Mouse (Mus musculus): ENCODE results near the gene Psme3. TPM values are rescaled to one million over a fixed set of nuclear protein-coding genes. Genes with fewer than 3 reads are reported as not detected.

The Psme3 gene
- polyA plus RNA-seq, 1 experiment = 48.8 TPM

DNA sequence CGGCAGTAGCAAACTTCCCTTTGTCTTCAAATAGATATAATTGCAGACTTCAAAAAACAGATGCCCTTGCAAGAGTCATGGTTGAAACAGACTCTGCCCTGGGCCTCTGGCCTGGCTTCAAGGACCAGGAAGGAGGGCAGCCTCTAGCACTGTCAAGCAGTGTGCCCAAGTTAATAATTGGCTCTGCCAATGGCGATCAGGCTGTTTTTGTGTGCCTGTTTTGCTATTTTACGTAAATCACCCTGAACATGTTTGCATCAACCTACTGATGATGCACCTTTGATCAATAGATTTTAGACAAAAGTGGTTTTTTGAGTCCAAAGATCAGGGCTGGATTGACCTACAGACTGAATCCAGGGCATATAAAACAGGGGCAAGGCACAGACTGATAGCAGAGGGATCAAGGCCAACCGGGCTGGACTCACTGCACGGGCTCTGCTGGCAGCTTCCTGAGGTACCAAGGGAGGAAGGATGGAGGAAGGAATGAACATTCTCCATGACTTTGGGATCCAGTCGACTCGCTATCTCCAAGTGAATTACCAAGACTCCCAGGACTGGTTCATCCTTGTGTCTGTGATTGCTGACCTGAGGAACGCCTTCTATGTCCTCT, 51.4 kb downstream of the Psme3 start, which contains the start of gene G6pc:
TSS of gene G6pc (plus strand) at position 236 of the 610 bp plus-strand sequence.
- TF ChIP-seq CTCF (IDR thresholded peaks at IDR 0.05; ENCODE audit: low read depth, low read length) (no peak), POLR2A (IDR thresholded peaks at IDR 0.05; ENCODE audit: borderline replicate concordance, low read depth, low read length) (no peak)
- no peak within 1 kb of the TSS for H3K4me3 ChIP-seq (ENCODE audit: insufficient read depth, low read length)
- no peaks in the 10 kb centered on the region for H3K4me1 ChIP-seq (ENCODE audit: control insufficient read depth, insufficient read depth, low read length)
- no peak within 1 kb of the TSS for H3K27ac ChIP-seq (ENCODE audit: insufficient read depth, low read depth, low read length)

DNA sequence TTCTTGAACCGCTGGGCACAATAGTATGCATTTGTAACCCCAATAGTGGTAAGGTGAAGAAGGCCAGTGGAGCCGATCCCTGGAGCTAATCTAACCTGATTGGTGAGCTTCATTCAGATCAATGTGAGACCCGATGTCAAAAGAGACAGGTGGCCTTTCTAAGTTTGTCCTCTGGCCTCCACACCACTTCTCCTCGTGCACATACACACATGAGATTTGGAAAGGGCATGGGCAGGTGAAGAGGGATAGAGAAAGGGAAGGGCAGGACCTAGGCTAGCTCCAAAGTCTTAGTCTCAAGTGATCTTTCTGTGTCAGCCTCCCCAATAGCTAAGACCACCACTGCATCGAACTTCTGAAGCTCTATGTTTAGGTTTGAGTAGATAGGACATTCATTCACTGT, 54.1 kb downstream of the Psme3 start:
- H3K4me3 ChIP-seq (ENCODE audit: insufficient read depth, low read length) = no peak overlapping the region
- no peak for TF ChIP-seq POLR2A (IDR thresholded peaks at IDR 0.05; ENCODE audit: borderline replicate concordance, low read depth, low read length)
- no peak for TF ChIP-seq CTCF (IDR thresholded peaks at IDR 0.05; ENCODE audit: low read depth, low read length)
- no peaks in the 10 kb centered on the region for H3K4me1 ChIP-seq (ENCODE audit: control insufficient read depth, insufficient read depth, low read length)
- H3K27ac ChIP-seq (ENCODE audit: insufficient read depth, low read depth, low read length) = no peak overlapping the region

Other genes starting within 250 kb of the Psme3 start
- gene Naglu, start 246.2 kb upstream of the Psme3 start, polyA plus RNA-seq (2012; ENCODE audit: insufficient read depth, insufficient read length, missing spikeins) = 59.5 and 64.3 TPM in 2 replicates
- gene Hsd17b1, start 237.8 kb upstream of the Psme3 start, polyA plus RNA-seq (2012; ENCODE audit: insufficient read depth, insufficient read length, missing spikeins) = 0.60 TPM in 1 of 2 replicates, not detected in the other
- gene Coasy, start 233.6 kb upstream of the Psme3 start, polyA plus RNA-seq (2012; ENCODE audit: insufficient read depth, insufficient read length, missing spikeins) = 16.5 and 19.6 TPM in 2 replicates
- 53.8 and 67.3 TPM in 2 replicates for gene Mlx, start 228.9 kb upstream of the Psme3 start, polyA plus RNA-seq (2012; ENCODE audit: insufficient read depth, insufficient read length, missing spikeins)
- 4.1 and 4.8 TPM in 2 replicates for gene Psmc3ip, start 220.8 kb upstream of the Psme3 start, polyA plus RNA-seq (2012; ENCODE audit: insufficient read depth, insufficient read length, missing spikeins)
- 52.2 and 62.4 TPM in 2 replicates for gene Retreg3, start 196.3 kb upstream of the Psme3 start, polyA plus RNA-seq (2012; ENCODE audit: insufficient read depth, insufficient read length, missing spikeins)
- 13.3 and 18.6 TPM in 2 replicates for gene Tubg1, start 196.3 kb upstream of the Psme3 start, polyA plus RNA-seq (2012; ENCODE audit: insufficient read depth, insufficient read length, missing spikeins)
- not detected in 2 replicates for gene Tubg2, start 160.3 kb upstream of the Psme3 start, polyA plus RNA-seq (2012; ENCODE audit: insufficient read depth, insufficient read length, missing spikeins)
- 2.5 and 3.2 TPM in 2 replicates for gene Cntnap1, start 145.7 kb upstream of the Psme3 start, polyA plus RNA-seq (2012; ENCODE audit: insufficient read depth, insufficient read length, missing spikeins)
- gene Plekhh3, start 144.9 kb upstream of the Psme3 start, polyA plus RNA-seq (2012; ENCODE audit: insufficient read depth, insufficient read length, missing spikeins) = 4.3 and 6.4 TPM in 2 replicates
- not detected in 2 replicates for gene Ccr10, start 140.8 kb upstream of the Psme3 start, polyA plus RNA-seq (2012; ENCODE audit: insufficient read depth, insufficient read length, missing spikeins)
- 48.6 and 52.5 TPM in 2 replicates for gene Ezh1, start 89.8 kb upstream of the Psme3 start, polyA plus RNA-seq (2012; ENCODE audit: insufficient read depth, insufficient read length, missing spikeins)
- not detected in 2 replicates for gene Ramp2, start 70.2 kb upstream of the Psme3 start, polyA plus RNA-seq (2012; ENCODE audit: insufficient read depth, insufficient read length, missing spikeins)
- 111 and 114 TPM in 2 replicates for gene Vps25, start 62.5 kb upstream of the Psme3 start, polyA plus RNA-seq (2012; ENCODE audit: insufficient read depth, insufficient read length, missing spikeins)
- not detected in 2 replicates for gene Wnk4, start 55.6 kb upstream of the Psme3 start, polyA plus RNA-seq (2012; ENCODE audit: insufficient read depth, insufficient read length, missing spikeins)
- 1.0 and 1.6 TPM in 2 replicates for gene Cntd1, start 37.2 kb upstream of the Psme3 start, polyA plus RNA-seq (2012; ENCODE audit: insufficient read depth, insufficient read length, missing spikeins)
- 60.1 and 63.3 TPM in 2 replicates for gene Coa3, start 37.1 kb upstream of the Psme3 start, polyA plus RNA-seq (2012; ENCODE audit: insufficient read depth, insufficient read length, missing spikeins)
- 78.3 and 80.1 TPM in 2 replicates for gene Becn1, start 13.9 kb upstream of the Psme3 start, polyA plus RNA-seq (2012; ENCODE audit: insufficient read depth, insufficient read length, missing spikeins)
- 1.1 and 1.3 TPM in 2 replicates for gene Aoc2, start 8.8 kb downstream of the Psme3 start, polyA plus RNA-seq (2012; ENCODE audit: insufficient read depth, insufficient read length, missing spikeins)
- 0.20 TPM in 1 of 2 replicates, not detected in the other for gene Aoc3, start 14.4 kb downstream of the Psme3 start, polyA plus RNA-seq (2012; ENCODE audit: insufficient read depth, insufficient read length, missing spikeins)
- gene G6pc, start 51.3 kb downstream of the Psme3 start, polyA plus RNA-seq (2012; ENCODE audit: insufficient read depth, insufficient read length, missing spikeins) = not detected in 2 replicates
- gene Aarsd1, start 101.4 kb downstream of the Psme3 start, polyA plus RNA-seq (2012; ENCODE audit: insufficient read depth, insufficient read length, missing spikeins) = 15.4 and 17.8 TPM in 2 replicates
- 3.9 and 5.3 TPM in 2 replicates for gene Gm27029, start 108.6 kb downstream of the Psme3 start, polyA plus RNA-seq (2012; ENCODE audit: insufficient read depth, insufficient read length, missing spikeins)
- gene Rundc1, start 108.9 kb downstream of the Psme3 start, polyA plus RNA-seq (2012; ENCODE audit: insufficient read depth, insufficient read length, missing spikeins) = 11.4 and 12.0 TPM in 2 replicates
- 4.5 and 4.7 TPM in 2 replicates for gene Ptges3l, start 109.1 kb downstream of the Psme3 start, polyA plus RNA-seq (2012; ENCODE audit: insufficient read depth, insufficient read length, missing spikeins)
- gene Rpl27, start 126.1 kb downstream of the Psme3 start, polyA plus RNA-seq (2012; ENCODE audit: insufficient read depth, insufficient read length, missing spikeins) = 519 and 718 TPM in 2 replicates
- gene Ifi35, start 132.2 kb downstream of the Psme3 start, polyA plus RNA-seq (2012; ENCODE audit: insufficient read depth, insufficient read length, missing spikeins) = 50.6 and 58.7 TPM in 2 replicates
- 9.7 and 11.4 TPM in 2 replicates for gene Rnd2, start 148.8 kb downstream of the Psme3 start, polyA plus RNA-seq (2012; ENCODE audit: insufficient read depth, insufficient read length, missing spikeins)
- gene Vat1, start 150.0 kb downstream of the Psme3 start, polyA plus RNA-seq (2012; ENCODE audit: insufficient read depth, insufficient read length, missing spikeins) = 180 and 202 TPM in 2 replicates
- 7.9 and 8.2 TPM in 2 replicates for gene Brca1, start 235.7 kb downstream of the Psme3 start, polyA plus RNA-seq (2012; ENCODE audit: insufficient read depth, insufficient read length, missing spikeins)
- 179 and 198 TPM in 2 replicates for gene Nbr1, start 235.9 kb downstream of the Psme3 start, polyA plus RNA-seq (2012; ENCODE audit: insufficient read depth, insufficient read length, missing spikeins)